Mouse (Mus musculus) CH12.LX (cell line): ENCODE data around the gene Slc9b1. TPM values are rescaled to one million over a fixed set of nuclear protein-coding genes. Genes with fewer than 3 reads are reported as not detected.

Experiments
- DNase-seq: peaks from one replicate; pipeline ENCODE4 v3.0.0-alpha.2; 2013; ENCODE audit errors: extremely low read depth
- H3K27ac ChIP-seq: 2 replicates; pipeline ENCODE4 v1.5.1; 2012; ENCODE audit warnings: low read depth, mild to moderate bottlenecking, control low read depth, moderate library complexity; ENCODE audit not compliant: insufficient read depth
- H3K27me3 ChIP-seq: replicated peaks from 2 replicates; pipeline ENCODE3; 2012; ENCODE audit warnings: inconsistent platforms
- H3K36me3 ChIP-seq, 2 experiments: replicated peaks in 1 of 2; 2 replicates each; pipeline versions ENCODE3 to v1.6.1; 2012; ENCODE audit warnings: inconsistent platforms in 1 of 2, low read length in 1 of 2, mild to moderate bottlenecking in 1 of 2, mixed read lengths in 1 of 2, moderate library complexity in 1 of 2; ENCODE audit not compliant: control insufficient read depth in 1 of 2, insufficient read depth in 1 of 2
- H3K4me1 ChIP-seq, 2 experiments: 2 replicates each; pipeline ENCODE4 v1.6.1; 2012; ENCODE audit warnings: inconsistent platforms in 1 of 2, moderate library complexity in 1 of 2; ENCODE audit not compliant: insufficient read depth in 2 of 2, control insufficient read depth in 1 of 2
- H3K4me2 ChIP-seq: 2 replicates; pipeline ENCODE4 v1.6.1; 2012; ENCODE audit warnings: low read depth, mild to moderate bottlenecking, control low read depth; ENCODE audit not compliant: poor library complexity, insufficient read depth, severe bottlenecking
- H3K4me3 ChIP-seq, 3 experiments: fragments of 150-350 bp in 1 of 3; sonication (generic) in 1 of 3; replicated peaks in 1 of 3; 2 replicates each; pipeline versions ENCODE3 to v1.5.1; 2011 to 2012; ENCODE audit warnings: low read depth in 2 of 3, low read length in 2 of 3, mild to moderate bottlenecking in 2 of 3, moderate library complexity in 2 of 3, control low read depth in 1 of 3, improper control_type of control experiment in 1 of 3, inconsistent platforms in 1 of 3, mixed read lengths in 1 of 3; ENCODE audit not compliant: poor library complexity in 1 of 3
- H3K79me2 ChIP-seq: replicated peaks from 2 replicates; pipeline ENCODE4 v1.6.1; 2012; ENCODE audit warnings: mild to moderate bottlenecking, moderate library complexity; ENCODE audit not compliant: control insufficient read depth, poor library complexity, insufficient read depth, severe bottlenecking; ENCODE audit errors: extremely low read depth
- H3K9ac ChIP-seq: 2 replicates; pipeline ENCODE4 v1.6.1; 2012; ENCODE audit warnings: low read depth, mild to moderate bottlenecking, control low read depth, moderate library complexity; ENCODE audit not compliant: insufficient read depth
- H3K9me3 ChIP-seq: replicated peaks from 2 replicates; pipeline ENCODE3; 2012; ENCODE audit warnings: low read length, inconsistent platforms, mixed read lengths
- BHLHE40 ChIP-seq: IDR thresholded peaks from 2 replicates; pipeline ENCODE4 v1.6.1; 2011; ENCODE audit warnings: mild to moderate bottlenecking, low read depth, low read length, improper control_type of control experiment
- CHD1 ChIP-seq: IDR thresholded peaks from 2 replicates; pipeline ENCODE4 v1.6.1; 2012; ENCODE audit warnings: low read depth, low read length, improper control_type of control experiment, inconsistent platforms
- CHD2 ChIP-seq: IDR thresholded peaks from 2 replicates; pipeline ENCODE4 v1.6.1; 2011; ENCODE audit warnings: low read length, improper control_type of control experiment
- CTCF ChIP-seq, 2 experiments: IDR thresholded peaks in 1 of 2; conservative IDR thresholded peaks in 1 of 2; 2 replicates each; pipeline ENCODE4 v1.5.1; 2011 to 2012; ENCODE audit warnings: low read depth in 2 of 2, low read length in 2 of 2, improper control_type of control experiment in 1 of 2, inconsistent platforms in 1 of 2, mild to moderate bottlenecking in 1 of 2, moderate library complexity in 1 of 2
- E2F4 ChIP-seq: IDR thresholded peaks from 2 replicates; pipeline ENCODE4 v1.6.1; 2011; ENCODE audit warnings: low read depth, low read length, improper control_type of control experiment; ENCODE audit not compliant: insufficient replicate concordance
- ELF1 ChIP-seq: IDR thresholded peaks from 2 replicates; pipeline ENCODE4 v1.6.1; 2014; ENCODE audit warnings: low read depth, mild to moderate bottlenecking, inconsistent platforms, low read length, improper control_type of control experiment
- EP300 ChIP-seq: IDR thresholded peaks from 2 replicates; pipeline ENCODE4 v1.6.1; 2011; ENCODE audit warnings: low read length, improper control_type of control experiment
- ETS1 ChIP-seq: conservative IDR thresholded peaks from 2 replicates; pipeline ENCODE4 v1.6.1; 2012; ENCODE audit warnings: low read depth, mild to moderate bottlenecking, inconsistent platforms, low read length, improper control_type of control experiment, moderate library complexity
- GABPA ChIP-seq: IDR thresholded peaks from 2 replicates; pipeline ENCODE4 v1.6.1; 2012; ENCODE audit warnings: low read depth, low read length, improper control_type of control experiment, inconsistent platforms; ENCODE audit not compliant: insufficient replicate concordance
- HCFC1 ChIP-seq: IDR thresholded peaks from 2 replicates; pipeline ENCODE4 v1.6.1; 2012; ENCODE audit warnings: low read depth, mild to moderate bottlenecking, inconsistent platforms, low read length, improper control_type of control experiment
- IRF4 ChIP-seq: IDR thresholded peaks from 2 replicates; pipeline ENCODE4 v1.6.1; 2014; ENCODE audit warnings: low read depth, mild to moderate bottlenecking, inconsistent platforms, low read length, improper control_type of control experiment
- JUN ChIP-seq: IDR thresholded peaks from 2 replicates; pipeline ENCODE4 v1.6.1; 2011; ENCODE audit warnings: low read depth, mild to moderate bottlenecking, low read length, improper control_type of control experiment, moderate library complexity; ENCODE audit not compliant: insufficient read depth
- JUND ChIP-seq: conservative IDR thresholded peaks from 2 replicates; pipeline ENCODE4 v1.6.1; 2011; ENCODE audit warnings: low read depth, low read length, improper control_type of control experiment
- KAT2A ChIP-seq: IDR thresholded peaks from 2 replicates; pipeline ENCODE4 v1.6.1; 2012; ENCODE audit warnings: low read length, improper control_type of control experiment, inconsistent platforms; ENCODE audit not compliant: insufficient replicate concordance
- MAFK ChIP-seq: IDR thresholded peaks from 2 replicates; pipeline ENCODE4 v1.6.1; 2011; ENCODE audit warnings: low read length, improper control_type of control experiment; ENCODE audit not compliant: insufficient replicate concordance
- MAX ChIP-seq: IDR thresholded peaks from 2 replicates; pipeline ENCODE4 v1.6.1; 2011; ENCODE audit warnings: low read length, improper control_type of control experiment
- MAZ ChIP-seq: IDR thresholded peaks from 2 replicates; pipeline ENCODE4 v1.6.1; 2012; ENCODE audit warnings: low read depth, mild to moderate bottlenecking, inconsistent platforms, low read length, improper control_type of control experiment, moderate library complexity
- MEF2A ChIP-seq: IDR thresholded peaks from 2 replicates; pipeline ENCODE4 v1.6.1; 2014; ENCODE audit warnings: low read depth, mild to moderate bottlenecking, inconsistent platforms, low read length, improper control_type of control experiment, borderline replicate concordance
- MXI1 ChIP-seq: IDR thresholded peaks from 2 replicates; pipeline ENCODE4 v1.6.1; 2011; ENCODE audit warnings: mild to moderate bottlenecking, low read depth, low read length, improper control_type of control experiment
- MYC ChIP-seq: IDR thresholded peaks from 2 replicates; pipeline ENCODE4 v1.6.1; 2011; ENCODE audit warnings: low read depth, mild to moderate bottlenecking, improper control_type of control experiment, low read length
- NELFE ChIP-seq: IDR thresholded peaks from 2 replicates; pipeline ENCODE4 v1.6.1; 2011; ENCODE audit warnings: low read depth, low read length, improper control_type of control experiment
- NRF1 ChIP-seq: IDR thresholded peaks from 2 replicates; pipeline ENCODE4 v1.6.1; 2014; ENCODE audit warnings: low read depth, mild to moderate bottlenecking, inconsistent platforms, low read length, improper control_type of control experiment, moderate library complexity
- PAX5 ChIP-seq: IDR thresholded peaks from 2 replicates; pipeline ENCODE4 v1.6.1; 2012; ENCODE audit warnings: low read length, inconsistent platforms, mixed read lengths
- POLR2A ChIP-seq: IDR thresholded peaks from 2 replicates; pipeline ENCODE4 v1.6.1; 2011; ENCODE audit warnings: low read depth, mild to moderate bottlenecking, improper control_type of control experiment, low read length
- POLR2AphosphoS2 ChIP-seq: IDR thresholded peaks from 2 replicates; pipeline ENCODE4 v1.6.1; 2011; ENCODE audit warnings: low read depth, low read length, improper control_type of control experiment
- RAD21 ChIP-seq: IDR thresholded peaks from 2 replicates; pipeline ENCODE4 v1.6.1; 2011; ENCODE audit warnings: low read depth, mild to moderate bottlenecking, low read length, improper control_type of control experiment, moderate library complexity
- RCOR1 ChIP-seq: conservative IDR thresholded peaks from 2 replicates; pipeline ENCODE4 v1.6.1; 2012; ENCODE audit warnings: low read depth, mild to moderate bottlenecking, inconsistent platforms, low read length, improper control_type of control experiment
- SIN3A ChIP-seq: IDR thresholded peaks from 2 replicates; pipeline ENCODE4 v1.6.1; 2012; ENCODE audit warnings: low read length, improper control_type of control experiment, inconsistent platforms
- SMC3 ChIP-seq: IDR thresholded peaks from 2 replicates; pipeline ENCODE4 v1.6.1; 2011; ENCODE audit warnings: low read depth, low read length, improper control_type of control experiment
- TBP ChIP-seq: conservative IDR thresholded peaks from 2 replicates; pipeline ENCODE4 v1.6.1; 2011; ENCODE audit warnings: low read depth, low read length, improper control_type of control experiment
- TCF12 ChIP-seq: IDR thresholded peaks from 2 replicates; pipeline ENCODE4 v1.6.1; 2014; ENCODE audit warnings: low read depth, mild to moderate bottlenecking, inconsistent platforms, low read length, improper control_type of control experiment
- UBTF ChIP-seq: IDR thresholded peaks from 2 replicates; pipeline ENCODE4 v1.6.1; 2012; ENCODE audit warnings: low read depth, mild to moderate bottlenecking, inconsistent platforms, low read length, improper control_type of control experiment, moderate library complexity
- USF1 ChIP-seq: IDR thresholded peaks from 2 replicates; pipeline ENCODE4 v1.6.1; 2014; ENCODE audit warnings: low read depth, mild to moderate bottlenecking, inconsistent platforms, low read length, improper control_type of control experiment
- USF2 ChIP-seq: conservative IDR thresholded peaks from 2 replicates; pipeline ENCODE4 v1.6.1; 2011; ENCODE audit warnings: low read depth, low read length, improper control_type of control experiment
- ZC3H11A ChIP-seq: IDR thresholded peaks from 2 replicates; pipeline ENCODE4 v1.6.1; 2012; ENCODE audit warnings: low read depth, mild to moderate bottlenecking, inconsistent platforms, low read length, improper control_type of control experiment
- ZKSCAN1 ChIP-seq: IDR thresholded peaks from 2 replicates; pipeline ENCODE4 v1.6.1; 2012; ENCODE audit warnings: low read depth, inconsistent platforms, low read length, improper control_type of control experiment, borderline replicate concordance
- ZMIZ1 ChIP-seq: IDR thresholded peaks from 2 replicates; pipeline ENCODE4 v1.6.1; 2012; ENCODE audit warnings: low read depth, mild to moderate bottlenecking, inconsistent platforms, low read length, improper control_type of control experiment
- ZNF384 ChIP-seq: IDR thresholded peaks from 2 replicates; pipeline ENCODE4 v1.6.1; 2012; ENCODE audit warnings: low read depth, low read length, improper control_type of control experiment, inconsistent platforms
- dilution Hi-C: fragments of 300-500 bp; cut with MboI; formaldehyde crosslinking; loops from 2 replicates; pipeline ENCODE4 v1.14.3; 2020; ENCODE audit warnings: low sequenced_read_pairs; ENCODE audit not compliant: extremely low pct_unique_long_range_greater_than_20kb, extremely low pct_ligation_motif_present
- in situ Hi-C: fragments of 300-500 bp; cut with MboI; formaldehyde crosslinking; loops from 3 replicates; pipeline ENCODE4 v1.14.3; 2019; ENCODE audit warnings: low sequenced_read_pairs, low pct_ligation_motif_present, low pct_unique_long_range_greater_than_20kb, mixed read lengths
- polyA plus RNA-seq: library from polyadenylated mRNA; unstranded; fragments of >175 nt; gene quantifications from 2 replicates; pipeline ENCODE4 v1.2.1, GENCODE M21; 2012; ENCODE audit warnings: low read depth; ENCODE audit not compliant: insufficient read length
- total RNA-seq, 2 experiments: library from RNA; depleted of rRNA; stranded (reverse); fragments of 300-350 nt in 1 of 2; fragments of >200 nt in 1 of 2; gene quantifications; 2 replicates each; pipeline ENCODE4 v1.2.3; 2012 to 2014

Slc9b1 gene
- total and polyA plus RNA-seq, 3 experiments, result 1.9 to 3.1 (median 2.7) TPM

- TF ChIP-seq ELF1, result peak; percentile 42
- no peak for TF ChIP-seq MAX
- TF ChIP-seq POLR2AphosphoS2, result 0 out of 2 replicates have a peak, but pooled peaks have one; percentile 27
- TF ChIP-seq NRF1, result no peak
- TF ChIP-seq TCF12, result no peak; the same call in 1 of the 2 replicates
- TF ChIP-seq MAZ, result no peak; the same call in 1 of the 2 replicates
- TF ChIP-seq MAFK, result peak; percentile 90
- no peak for TF ChIP-seq UBTF
- TF ChIP-seq EP300, result peak; percentile 61
- peak; percentile 57 for TF ChIP-seq ETS1
- 0 out of 2 replicates have a peak, but pooled peaks have one; percentile 54 for TF ChIP-seq MYC
- no peak for TF ChIP-seq ZMIZ1
- peak; percentile 61 for TF ChIP-seq IRF4
- no peak for TF ChIP-seq RCOR1
- no peak for TF ChIP-seq ZKSCAN1
- TF ChIP-seq JUN, result no peak; the same call in 1 of the 2 replicates
- no peak; the same call in 1 of the 2 replicates for TF ChIP-seq JUND
- TF ChIP-seq RAD21, result no peak
- no peak for TF ChIP-seq KAT2A
- no peak for TF ChIP-seq USF2
- TF ChIP-seq MXI1, result no peak
- peak; percentile 37; the same call in 1 of the 2 replicates for TF ChIP-seq MEF2A
- no peak; the same call in 1 of the 2 replicates for TF ChIP-seq ZNF384
- TF ChIP-seq SMC3, result no peak
- no peak for TF ChIP-seq USF1
- no peak for TF ChIP-seq CTCF (conservative IDR thresholded peaks at IDR 0.05 in 1 of 2, IDR thresholded peaks at IDR 0.05 in 1 of 2; ENCODE audit: low read depth in 2 of 2, low read length in 2 of 2)
- no peak for TF ChIP-seq E2F4
- no peak for TF ChIP-seq GABPA
- TF ChIP-seq HCFC1, result no peak
- TF ChIP-seq SIN3A, result peak; percentile 65; the same call in 1 of the 2 replicates
- TF ChIP-seq CHD1, result peak; percentile 96
- peak; percentile 37; the same call in 1 of the 2 replicates for TF ChIP-seq POLR2A
- TF ChIP-seq NELFE, result no peak
- TF ChIP-seq TBP, result no peak; the same call in 1 of the 2 replicates
- no peak for TF ChIP-seq PAX5
- no peak for TF ChIP-seq ZC3H11A
- TF ChIP-seq BHLHE40, result no peak
- TF ChIP-seq CHD2, result peak; percentile 5; the same call in 1 of the 2 replicates
- Histone ChIP-seq H3K4me1 (peaks cover 3 to 58% of the 10 kb centered on the region in 2 experiments; a peak in 3 of 4 replicates), H3K27ac (peak overlapping the region; percentile 89), H3K4me2 (peak overlapping the region; percentile 99), H3K79me2 (peaks cover 63% of the 10 kb centered on the region), H3K9ac (peak overlapping the region; percentile 72), H3K27me3 (no peaks in the 10 kb centered on the region), H3K36me3 (peaks cover 8 to 26% of the 10 kb centered on the region in 2 experiments), H3K4me3 (peak overlapping the region; percentile 31 to 62 (median 57)), H3K9me3 (no peaks in the 10 kb centered on the region)
- in situ Hi-C loops (no loop called here), dilution Hi-C loops (no loop called here)
- DNase-seq, result peak; percentile 89
Observed at GRCm38 (mm10) chr3:135420542-135421309, 72.9 kb downstream of the Slc9b1 start.
